In the genomic region with DNA sequence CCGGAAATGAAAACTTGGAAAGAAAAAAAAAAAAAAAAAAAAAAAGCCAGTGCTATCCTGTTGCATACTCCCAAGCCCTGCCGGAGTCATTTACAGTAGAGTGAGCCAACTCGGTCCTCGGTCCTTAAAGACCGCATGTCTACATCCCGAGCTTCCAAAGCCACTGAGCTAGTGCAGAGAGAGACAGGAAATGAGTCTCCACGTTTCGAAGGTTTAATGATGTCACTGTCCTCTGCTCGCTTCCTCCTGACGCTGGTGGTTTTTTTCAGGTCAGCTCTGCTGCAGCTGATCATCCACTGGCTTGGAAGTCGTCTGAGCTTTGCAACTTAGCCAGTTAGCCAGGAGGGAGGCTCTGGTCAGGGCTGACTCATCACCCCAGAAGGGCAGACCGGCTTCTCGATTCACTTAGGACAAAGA, we compare ENCODE assay signal across 8 mouse cellular contexts. TPM values are rescaled to one million over a fixed set of nuclear protein-coding genes. Genes with fewer than 3 reads are reported as not detected.
DNase-seq lines count a peak whose midpoint lies in the region; ATAC-seq and TF ChIP-seq lines count a peak whose summit lies in the region.

No protein-coding gene starts in this region.

- H3K4me2 ChIP-seq in embryonic facial prominence, embryonic 14.5 days (ENCODE audit: low read depth, low read length): peak overlapping the region; percentile 10; the same call in 1 of the 2 replicates
- no peak overlapping the region; the same call in 1 of the 2 replicates for H3K4me2 ChIP-seq in liver, embryonic 14.5 days (ENCODE audit: low read depth)
- peak overlapping the region; percentile 33 for H3K4me2 ChIP-seq in stomach, embryonic 16.5 days (ENCODE audit: low read depth, low read length)
- H3K4me2 ChIP-seq in forebrain, postnatal 0 days (ENCODE audit: low read depth): no peak overlapping the region

- TF ChIP-seq EP300 in liver, embryonic 14.5 days (IDR thresholded peaks at IDR 0.05; ENCODE audit: low read depth): no peak

- no peaks in the 10 kb centered on the region for H3K9me3 ChIP-seq in embryonic facial prominence, embryonic 14.5 days (ENCODE audit: control insufficient read depth, low read length)
- H3K9me3 ChIP-seq in liver, embryonic 14.5 days (ENCODE audit: control insufficient read depth, low read length): no peaks in the 10 kb centered on the region
- no peaks in the 10 kb centered on the region for H3K9me3 ChIP-seq in stomach, embryonic 16.5 days (replicated peaks; ENCODE audit: control insufficient read depth, low read length)
- no peaks in the 10 kb centered on the region for H3K9me3 ChIP-seq in forebrain, postnatal 0 days (ENCODE audit: low read length)

- no peaks in the 10 kb centered on the region for H3K36me3 ChIP-seq in embryonic facial prominence, embryonic 14.5 days (ENCODE audit: control insufficient read depth, insufficient read depth, low read length)
- no peaks in the 10 kb centered on the region for H3K36me3 ChIP-seq in liver, embryonic 14.5 days (replicated peaks; ENCODE audit: control insufficient read depth, insufficient read depth, low read depth)
- no peaks in the 10 kb centered on the region for H3K36me3 ChIP-seq in stomach, embryonic 16.5 days (ENCODE audit: control insufficient read depth, insufficient read depth, low read length)
- no peaks in the 10 kb centered on the region for H3K36me3 ChIP-seq in forebrain, postnatal 0 days (ENCODE audit: insufficient read depth)

- no peaks in the 10 kb centered on the region for H3K27me3 ChIP-seq in embryonic facial prominence, embryonic 14.5 days (replicated peaks; ENCODE audit: control insufficient read depth, insufficient read depth, low read length)
- peaks cover 1% of the 10 kb centered on the region; the same call in 1 of the 2 replicates for H3K27me3 ChIP-seq in liver, embryonic 14.5 days (ENCODE audit: control insufficient read depth, insufficient read depth, low read length)
- no peaks in the 10 kb centered on the region for H3K27me3 ChIP-seq in stomach, embryonic 16.5 days (ENCODE audit: control insufficient read depth, insufficient read depth, low read length)
- H3K27me3 ChIP-seq in forebrain, postnatal 0 days (ENCODE audit: insufficient read depth, low read length): no peaks in the 10 kb centered on the region

- H3K4me1 ChIP-seq in embryonic facial prominence, embryonic 14.5 days (ENCODE audit: control insufficient read depth, insufficient read depth, low read length): peaks cover 20% of the 10 kb centered on the region; the same call in 1 of the 2 replicates
- H3K4me1 ChIP-seq in liver, embryonic 14.5 days (replicated peaks; ENCODE audit: control insufficient read depth in 2 of 2, insufficient read depth in 2 of 2, low read length in 1 of 2): peaks cover 0 to 17% of the 10 kb centered on the region in 2 experiments; a peak in 2 of 4 replicates
- peaks cover 38% of the 10 kb centered on the region for H3K4me1 ChIP-seq in stomach, embryonic 16.5 days (ENCODE audit: control insufficient read depth, insufficient read depth, low read length)
- no peaks in the 10 kb centered on the region for H3K4me1 ChIP-seq in forebrain, postnatal 0 days (ENCODE audit: insufficient read depth)

- peak; percentile 84 to 92 for DNase-seq in adrenal gland, adult (ENCODE audit: inconsistent age in 2 of 2, low spot score in 1 of 2)
- DNase-seq in adrenal gland, postnatal 4 days (ENCODE audit: low spot score in 2 of 2): no peak
- peak; percentile 74 for DNase-seq in embryonic facial prominence, embryonic 14.5 days (ENCODE audit: low spot score)
- DNase-seq in liver, embryonic 14.5 days (ENCODE audit: low read depth in 3 of 3, low spot score in 3 of 3): no peak
- DNase-seq in forebrain, postnatal 0 days: no peak
- no peak for DNase-seq in right cerebral cortex, postnatal 10 days (ENCODE audit: low spot score in 2 of 2)

- H3K27ac ChIP-seq in embryonic facial prominence, embryonic 14.5 days (replicated peaks; ENCODE audit: low read depth, low read length): peak overlapping the region; percentile 57; the same call in 1 of the 2 replicates
- H3K27ac ChIP-seq in liver, embryonic 14.5 days: no peak overlapping the region
- peak overlapping the region; percentile 63 for H3K27ac ChIP-seq in stomach, embryonic 16.5 days (ENCODE audit: low read length)
- H3K27ac ChIP-seq in forebrain, postnatal 0 days (ENCODE audit: low read depth, low read length): no peak overlapping the region

- H3K9ac ChIP-seq in embryonic facial prominence, embryonic 14.5 days (ENCODE audit: low read depth, low read length): no peak overlapping the region
- H3K9ac ChIP-seq in liver, embryonic 14.5 days (replicated peaks): no peak overlapping the region
- 0 out of 2 replicates have a peak overlapping the region, but pooled peaks have one; percentile 16 for H3K9ac ChIP-seq in stomach, embryonic 16.5 days (ENCODE audit: low read length)
- no peak overlapping the region for H3K9ac ChIP-seq in forebrain, postnatal 0 days

- no peak for TF ChIP-seq CTCF in liver, embryonic 14.5 days (IDR thresholded peaks at IDR 0.05; ENCODE audit: low read depth)
- no peak for TF ChIP-seq CTCF in forebrain, postnatal 0 days (IDR thresholded peaks at IDR 0.05; ENCODE audit: low read depth)

- WGBS in embryonic facial prominence, embryonic 14.5 days: 30% methylated on average over 13 of the region's 13 CpGs
- 12% methylated on average over 13 of the region's 13 CpGs for WGBS in liver, embryonic 14.5 days (ENCODE audit: insufficient replicate concordance)
- 13% methylated on average over 13 of the region's 13 CpGs for WGBS in stomach, embryonic 16.5 days
- 78% methylated on average over 13 of the region's 13 CpGs for WGBS in forebrain, postnatal 0 days

- ATAC-seq in embryonic facial prominence, embryonic 14.5 days (ENCODE audit: low read depth): peak; percentile 41; the same call in 1 of the 2 replicates
- peak; percentile 77 to 91 for ATAC-seq in hematopoietic stem cell, adult 5-6 weeks (replicated peaks in 1 of 2; ENCODE audit: insufficient read depth in 1 of 2, low FRiP score in 2 of 2, low TSS enrichment in 1 of 2, low read depth in 1 of 2, poor library complexity in 2 of 2, severe bottlenecking in 2 of 2)
- ATAC-seq in liver, embryonic 14.5 days (ENCODE audit: insufficient read depth): peak; percentile 36; the same call in 1 of the 2 replicates
- ATAC-seq in stomach, embryonic 16.5 days (ENCODE audit: insufficient read depth, low FRiP score): peak; percentile 71; the same call in 1 of the 2 replicates
- no peak for ATAC-seq in forebrain, postnatal 0 days

- H3K4me3 ChIP-seq in embryonic facial prominence, embryonic 14.5 days (ENCODE audit: low read depth, low read length): no peak overlapping the region
- no peak overlapping the region for H3K4me3 ChIP-seq in liver, embryonic 14.5 days (ENCODE audit: insufficient read depth in 1 of 2, low read depth in 2 of 2, low read length in 2 of 2)
- no peak overlapping the region for H3K4me3 ChIP-seq in stomach, embryonic 16.5 days (replicated peaks; ENCODE audit: low read length)
- H3K4me3 ChIP-seq in forebrain, postnatal 0 days (ENCODE audit: low read depth, low read length): no peak overlapping the region

RNA-seq across cellular contexts. Expression of a gene that starts 10.1 kb away (rescaled TPM):
- total RNA-seq in adrenal gland, postnatal 4 days (2021): 10 to 100 TPM; 44.5 to 46.8 TPM
- 36.2 and 43.6 TPM in 2 replicates for polyA plus RNA-seq in embryonic facial prominence, embryonic 14.5 days (2014; fragmentation: Nextera tagmentation; extraction: Ambion mirVana)
- 0.88 and 3.4 TPM in 2 replicates for total RNA-seq in hematopoietic stem cell, adult 5-6 weeks (2017)
- polyA plus RNA-seq in liver, embryonic 14.5 days (2012; rRNA removed): 2.1 and 2.8 TPM in 2 replicates
- polyA plus RNA-seq in liver, embryonic 14.5 days (2014; fragmentation: Nextera tagmentation; extraction: Ambion mirVana): 2.8 and 3.9 TPM in 2 replicates
- polyA plus RNA-seq in stomach, embryonic 16.5 days (2015; fragmentation: Nextera tagmentation; extraction: Ambion mirVana): 44.4 and 50.7 TPM in 2 replicates
- total RNA-seq in forebrain, postnatal 0 days (2014; rRNA removed): 8.9 and 9.2 TPM in 2 replicates
- polyA plus RNA-seq in forebrain, postnatal 0 days (2015; fragmentation: Nextera tagmentation; extraction: Ambion mirVana): 29.3 and 31.3 TPM in 2 replicates

RNA-seq across cellular contexts. Expression of a gene that starts 43.2 kb away (rescaled TPM):
- 100 to 1,000 TPM; 213 to 250 TPM for total RNA-seq in adrenal gland, postnatal 4 days (2021)
- polyA plus RNA-seq in embryonic facial prominence, embryonic 14.5 days (2014; fragmentation: Nextera tagmentation; extraction: Ambion mirVana): 234 and 242 TPM in 2 replicates
- 611 and 635 TPM in 2 replicates for total RNA-seq in hematopoietic stem cell, adult 5-6 weeks (2017)
- 43.7 and 117 TPM in 2 replicates for polyA plus RNA-seq in liver, embryonic 14.5 days (2012; rRNA removed)
- polyA plus RNA-seq in liver, embryonic 14.5 days (2014; fragmentation: Nextera tagmentation; extraction: Ambion mirVana): 103 and 109 TPM in 2 replicates
- polyA plus RNA-seq in stomach, embryonic 16.5 days (2015; fragmentation: Nextera tagmentation; extraction: Ambion mirVana): 154 and 180 TPM in 2 replicates
- 114 and 121 TPM in 2 replicates for total RNA-seq in forebrain, postnatal 0 days (2014; rRNA removed)
- 162 and 189 TPM in 2 replicates for polyA plus RNA-seq in forebrain, postnatal 0 days (2015; fragmentation: Nextera tagmentation; extraction: Ambion mirVana)

Comparison
In these comparisons a context has a peak if more than half of its experiments do, and no peak if none do; other contexts are left out.
1. DNase-seq: peak in adrenal gland, adult (2 of 2) and embryonic facial prominence, embryonic 14.5 days (single experiment); none in adrenal gland, postnatal 4 days (0 of 2), liver, embryonic 14.5 days (0 of 3), forebrain, postnatal 0 days (single experiment) and right cerebral cortex, postnatal 10 days (0 of 2).
2. H3K27ac ChIP-seq: peak in embryonic facial prominence, embryonic 14.5 days (single experiment) and stomach, embryonic 16.5 days (single experiment); none in liver, embryonic 14.5 days (single experiment) and forebrain, postnatal 0 days (single experiment).
3. H3K4me2 ChIP-seq: peak in embryonic facial prominence, embryonic 14.5 days (single experiment) and stomach, embryonic 16.5 days (single experiment); none in liver, embryonic 14.5 days (single experiment) and forebrain, postnatal 0 days (single experiment).